Mouse (Mus musculus): ENCODE measurements around the gene Zfp978.
"Not testable (repeated sequence)": the region's sequence is repeated elsewhere in the genome, so short reads cannot be mapped to it uniquely, and the experiment has no call there.

Gene Zfp978

GRCm38 (mm10) chr4:147350541-147350940, 10.6 kb upstream of the Zfp978 start:
- DNase-seq (ENCODE audit: low spot score): not testable (repeated sequence)

GRCm38 (mm10) chr4:147351376-147351980, 9.6 kb upstream of the Zfp978 start:
- DNase-seq (ENCODE audit: low spot score): not testable (repeated sequence)

- not testable (repeated sequence) for DNase-seq (ENCODE audit: low spot score)
These were observed 7.5 kb upstream of the Zfp978 start for GRCm38 (mm10) chr4:147353626-147354025.

GRCm38 (mm10) chr4:147356042-147356441, 5.1 kb upstream of the Zfp978 start:
- DNase-seq (ENCODE audit: low spot score): not testable (repeated sequence)

- DNase-seq (ENCODE audit: low spot score): not testable (repeated sequence)
These were observed 3.9 kb upstream of the Zfp978 start for GRCm38 (mm10) chr4:147357195-147357594.

GRCm38 (mm10) chr4:147361872-147362271, 769 bp downstream of the Zfp978 start:
- DNase-seq (ENCODE audit: low spot score): not testable (repeated sequence)

GRCm38 (mm10) chr4:147369564-147369963, 8.5 kb downstream of the Zfp978 start:
- DNase-seq (ENCODE audit: low spot score): not testable (repeated sequence)

- DNase-seq (ENCODE audit: low spot score): not testable (repeated sequence)
These were observed 22.1 kb downstream of the Zfp978 start for GRCm38 (mm10) chr4:147383199-147383598.

- not testable (repeated sequence) for DNase-seq (ENCODE audit: low spot score)
These were observed 36.1 kb downstream of the Zfp978 start for GRCm38 (mm10) chr4:147397201-147397600.

GRCm38 (mm10) chr4:147397934-147398682, 37.0 kb downstream of the Zfp978 start:
- DNase-seq (ENCODE audit: low spot score): not testable (repeated sequence)

- DNase-seq (ENCODE audit: low spot score): not testable (repeated sequence)
These were observed 37.6 kb downstream of the Zfp978 start for GRCm38 (mm10) chr4:147398741-147399140.

- DNase-seq (ENCODE audit: low spot score): not testable (repeated sequence)
These were observed 38.4 kb downstream of the Zfp978 start for GRCm38 (mm10) chr4:147399505-147399904.

- DNase-seq (ENCODE audit: low spot score): not testable (repeated sequence)
These were observed 39.1 kb downstream of the Zfp978 start for GRCm38 (mm10) chr4:147400031-147400847.

- not testable (repeated sequence) for DNase-seq (ENCODE audit: low spot score)
These were observed 40.0 kb downstream of the Zfp978 start for GRCm38 (mm10) chr4:147400848-147401715.

GRCm38 (mm10) chr4:147401736-147402506, 40.8 kb downstream of the Zfp978 start:
- DNase-seq (ENCODE audit: low spot score): not testable (repeated sequence)

- DNase-seq (ENCODE audit: low spot score): not testable (repeated sequence)
These were observed 41.4 kb downstream of the Zfp978 start for GRCm38 (mm10) chr4:147402507-147402890.

- DNase-seq (ENCODE audit: low spot score): not testable (repeated sequence)
These were observed 42.4 kb downstream of the Zfp978 start for GRCm38 (mm10) chr4:147403509-147403908.

GRCm38 (mm10) chr4:147403931-147404913, 43.1 kb downstream of the Zfp978 start:
- DNase-seq (ENCODE audit: low spot score): not testable (repeated sequence)

- no peak for DNase-seq (ENCODE audit: low spot score)
These were observed 45.8 kb downstream of the Zfp978 start for GRCm38 (mm10) chr4:147406735-147407462.

Measured in layer of hippocampus, adult 9-10 months (tissue).